Mouse (Mus musculus) bone marrow, adult 2 months (tissue): ENCODE results near the gene Sgms1.

ENCODE experiments used
- CTCF ChIP-seq: fragments of 200-500 bp; IDR thresholded peaks from 2 replicates; pipeline ENCODE4 v1.5.1; 2011; ENCODE audit warnings: low read length, control low read depth; ENCODE audit not compliant: control insufficient read depth, insufficient read depth
- POLR2A ChIP-seq: fragments of 200-500 bp; IDR thresholded peaks from 2 replicates; pipeline ENCODE4 v1.6.1; 2011; ENCODE audit warnings: low read depth, mild to moderate bottlenecking, control low read depth, low read length, borderline replicate concordance; ENCODE audit not compliant: control insufficient read depth

DNA sequence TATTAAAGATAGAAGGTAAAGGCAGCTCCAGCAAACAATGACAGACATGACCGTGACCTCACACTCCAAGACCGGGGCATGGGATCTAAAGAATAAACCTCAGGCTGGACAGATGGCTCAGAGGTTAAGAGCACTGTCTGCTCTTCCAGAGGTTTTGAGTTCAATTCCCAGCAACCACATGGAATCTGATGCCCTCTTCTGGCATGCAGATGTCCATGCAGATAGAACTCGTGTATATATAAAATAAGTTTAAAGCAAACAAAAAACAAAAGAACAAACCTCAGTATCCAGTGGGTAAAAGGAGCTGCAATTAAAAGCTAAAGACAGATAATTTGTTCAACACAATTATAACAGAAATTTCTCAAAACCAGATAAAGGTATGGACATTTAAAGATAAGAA, 290.9 kb downstream of the Sgms1 start:
- TF ChIP-seq CTCF (no peak), POLR2A (no peak)
